Mouse (Mus musculus) c-Kit-negative CD71-positive TER-119-positive erythroid progenitor cells, embryonic 14.5 days (primary cell): ENCODE results near the gene Ppt1.
"Not testable (repeated sequence)": the region's sequence is repeated elsewhere in the genome, so short reads cannot be mapped to it uniquely, and the experiment has no call there.

ENCODE experiments used
- DNase-seq: peaks from one replicate; pipeline ENCODE4 v3.0.0-alpha.2; 2013; ENCODE audit warnings: low read depth, low spot score

Gene Ppt1

DNA sequence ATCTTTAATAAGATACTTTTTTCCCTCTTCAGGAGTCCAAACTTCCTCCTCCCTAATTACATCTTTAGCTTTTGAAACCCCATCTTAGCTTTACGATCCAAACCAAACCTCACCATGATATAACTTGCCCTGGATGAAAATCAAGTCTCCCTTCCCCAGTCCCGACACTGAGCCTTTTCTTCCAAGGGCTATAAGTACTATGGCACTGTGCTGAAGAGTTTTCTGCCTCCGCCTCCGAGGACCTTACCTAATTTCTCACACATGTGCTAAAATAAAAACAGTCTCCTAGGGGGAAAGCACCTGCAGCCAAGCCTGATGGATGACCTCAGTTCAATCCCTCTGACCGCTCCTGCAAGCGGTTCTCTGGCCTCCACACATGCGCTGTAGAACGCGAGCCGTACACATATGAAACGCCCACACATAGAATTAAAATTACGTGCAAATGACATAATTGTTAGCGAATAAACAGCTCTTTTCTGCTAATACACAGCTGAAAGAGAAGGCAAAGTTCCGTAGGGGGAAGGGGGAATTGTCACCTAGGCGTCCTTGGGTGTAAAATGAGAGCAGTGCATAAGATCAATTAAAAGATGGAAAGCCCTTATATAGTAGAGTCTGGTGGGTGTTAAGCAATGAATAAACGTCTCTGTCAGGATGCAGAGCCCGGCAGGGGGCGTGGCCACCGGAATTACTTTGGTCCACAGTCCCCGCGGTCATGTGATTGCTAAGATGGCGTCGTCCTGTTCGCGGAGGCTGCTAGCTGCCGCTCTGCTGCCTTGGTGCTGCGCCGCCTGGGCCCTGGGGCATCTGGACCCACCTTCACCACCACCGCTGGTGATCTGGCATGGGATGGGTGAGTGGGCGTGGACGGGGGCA is at the start of gene Ppt1:
Gene Ppt1, plus strand, starts transcription at position 713 of the 873 bp plus-strand sequence.
- DNase-seq, result peak; percentile 59

DNA sequence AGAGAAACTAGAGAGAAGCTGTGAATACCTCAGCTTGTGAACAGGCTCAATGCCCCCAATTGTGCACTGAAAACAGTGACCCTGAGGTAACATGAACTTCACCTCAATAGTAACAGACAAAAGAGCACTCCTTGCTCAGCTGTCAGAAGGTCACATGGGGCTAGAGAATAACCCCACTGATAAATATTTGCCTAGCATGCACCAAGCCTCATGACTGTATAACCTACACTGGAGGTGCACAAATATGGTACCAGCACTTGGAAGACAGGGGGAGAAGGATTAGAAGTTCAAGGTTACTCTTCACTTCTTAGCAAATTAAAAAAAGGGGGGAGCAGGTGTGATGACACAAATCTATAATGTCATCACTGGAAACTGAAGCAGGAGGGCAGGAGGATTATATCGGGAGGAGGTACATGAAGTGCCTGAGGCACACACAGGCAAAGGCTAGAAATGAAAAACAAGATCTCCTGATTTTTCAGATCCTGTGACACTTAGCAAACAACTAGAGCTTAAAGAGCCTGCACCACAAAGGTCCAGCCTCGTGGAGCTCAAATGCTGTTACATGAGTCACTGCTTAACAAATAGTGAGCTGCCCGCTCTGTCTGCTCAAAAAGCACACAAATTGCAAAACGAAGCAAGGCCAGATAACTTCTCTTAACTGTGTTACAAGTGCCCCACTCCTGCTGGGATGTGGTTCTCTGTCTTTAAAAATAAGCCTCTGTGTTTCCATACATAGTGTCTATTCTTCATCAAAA is 46.5 kb upstream of the Ppt1 start:
- no peak for DNase-seq

DNA sequence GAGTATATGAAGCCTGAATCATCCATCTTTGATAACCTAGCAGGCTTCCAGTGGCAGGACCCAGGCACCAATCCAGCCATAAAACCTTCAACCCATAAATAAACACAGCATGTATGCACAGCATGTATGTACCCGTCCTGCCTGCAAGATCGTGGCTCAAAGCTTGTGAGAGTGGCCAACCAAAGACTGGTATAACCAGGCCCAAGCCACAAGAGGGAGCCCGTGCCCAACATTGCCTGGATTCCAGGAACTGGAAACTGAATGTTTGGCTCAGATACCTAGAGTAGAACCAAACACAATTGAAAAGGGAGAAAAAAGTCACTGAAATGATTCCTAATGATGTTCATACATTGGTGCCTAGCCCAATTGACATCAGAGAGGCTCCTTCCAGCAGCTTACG is 27.9 kb upstream of the Ppt1 start:
- DNase-seq, result peak; percentile 6

DNA sequence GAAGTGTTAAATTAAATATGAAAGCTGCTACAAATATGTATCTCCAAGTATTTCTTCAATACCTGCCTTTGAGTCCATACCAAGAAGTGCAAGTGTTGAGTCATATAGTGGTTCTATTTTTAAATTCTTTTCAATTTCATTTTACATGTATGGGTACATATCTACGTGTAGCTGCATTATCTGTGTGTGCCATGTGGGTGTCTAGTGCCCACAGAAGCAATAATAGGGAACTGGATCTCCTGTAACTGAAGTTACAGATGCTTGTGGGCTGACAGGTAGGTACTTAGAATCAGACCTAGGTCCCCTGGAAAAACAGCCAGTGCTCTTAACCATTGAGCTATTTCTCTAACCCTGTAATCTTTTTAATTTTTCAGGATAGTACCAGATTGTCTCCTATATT is 24.9 kb upstream of the Ppt1 start:
- DNase-seq, result no peak

DNA sequence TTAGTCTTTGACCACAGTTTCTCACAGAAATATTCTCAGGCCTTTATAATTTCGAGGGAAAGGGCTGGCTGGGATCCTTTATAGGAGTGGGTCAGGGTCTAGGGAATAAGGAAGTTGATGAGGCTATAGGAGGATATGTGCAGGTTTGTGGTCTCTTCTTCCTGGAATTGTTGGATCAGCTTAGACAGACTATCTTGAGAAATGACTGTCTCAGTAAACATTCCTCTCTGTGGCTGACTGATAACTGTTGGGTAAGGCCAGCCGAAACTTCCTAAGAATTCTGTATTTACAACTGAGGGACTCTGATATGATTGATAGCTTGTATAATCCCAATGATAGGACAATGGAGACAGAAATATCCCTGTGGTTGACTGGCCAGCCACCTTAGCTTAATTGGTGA is 24.2 kb upstream of the Ppt1 start:
- DNase-seq, result no peak

DNA sequence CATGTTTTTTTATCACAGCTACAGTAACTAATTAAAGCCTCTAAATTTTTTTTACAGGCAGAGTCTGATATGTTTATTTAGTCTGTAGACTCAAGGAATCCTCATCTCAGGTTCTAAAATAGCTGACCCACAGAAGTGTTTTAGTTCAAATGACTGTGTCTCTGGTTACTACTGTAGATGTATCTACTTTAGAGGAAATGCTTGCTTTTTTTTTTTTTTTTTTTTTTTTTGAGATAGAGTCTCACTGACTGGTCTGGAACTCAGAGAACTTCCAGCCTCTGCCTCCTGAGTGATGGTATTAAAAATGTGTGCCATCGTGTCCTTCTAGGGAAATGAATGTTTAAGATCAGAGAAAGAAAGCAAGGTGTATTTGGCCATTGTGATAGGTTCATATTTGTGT is 19.8 kb upstream of the Ppt1 start:
- no peak for DNase-seq

DNA sequence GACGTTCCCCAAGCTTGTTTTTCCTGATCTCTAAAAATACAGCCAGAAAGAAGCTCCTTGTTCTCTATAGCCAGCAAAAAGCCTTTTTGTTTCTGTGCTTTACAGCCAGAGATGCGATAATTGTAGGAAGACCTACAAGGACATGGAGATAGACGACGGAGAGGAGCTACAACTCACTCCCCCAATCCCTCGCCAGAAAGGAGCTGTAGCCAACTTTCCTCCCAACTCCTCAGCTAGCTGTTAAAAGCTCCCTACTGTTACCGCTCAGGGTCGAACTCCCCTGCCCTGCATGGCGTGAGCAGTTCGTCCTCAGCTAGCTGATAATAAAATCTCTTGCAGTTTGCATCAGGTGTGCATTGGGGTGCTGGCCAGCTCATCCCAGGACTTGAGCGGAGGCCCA is 15.1 kb upstream of the Ppt1 start:
- not testable (repeated sequence) for DNase-seq

DNA sequence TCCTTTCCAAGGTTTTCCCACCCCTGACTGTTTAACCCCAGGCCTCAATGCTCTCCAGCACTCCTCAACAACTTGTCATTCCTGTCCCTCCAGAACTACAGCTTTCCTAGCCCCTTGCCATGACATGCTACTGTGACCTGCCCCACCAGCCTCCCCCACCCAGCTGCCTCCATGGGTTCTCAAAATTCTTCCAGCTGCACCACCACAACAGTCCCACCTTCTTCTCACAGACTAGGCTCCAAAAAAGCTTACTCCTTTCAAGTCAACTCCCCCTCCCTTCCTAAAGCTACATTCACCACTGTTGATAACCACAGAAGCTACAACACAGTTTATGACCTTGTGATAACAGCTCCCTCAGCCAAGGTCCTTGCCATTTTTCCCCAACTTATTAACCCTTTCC is 8.4 kb upstream of the Ppt1 start:
- no peak for DNase-seq

DNA sequence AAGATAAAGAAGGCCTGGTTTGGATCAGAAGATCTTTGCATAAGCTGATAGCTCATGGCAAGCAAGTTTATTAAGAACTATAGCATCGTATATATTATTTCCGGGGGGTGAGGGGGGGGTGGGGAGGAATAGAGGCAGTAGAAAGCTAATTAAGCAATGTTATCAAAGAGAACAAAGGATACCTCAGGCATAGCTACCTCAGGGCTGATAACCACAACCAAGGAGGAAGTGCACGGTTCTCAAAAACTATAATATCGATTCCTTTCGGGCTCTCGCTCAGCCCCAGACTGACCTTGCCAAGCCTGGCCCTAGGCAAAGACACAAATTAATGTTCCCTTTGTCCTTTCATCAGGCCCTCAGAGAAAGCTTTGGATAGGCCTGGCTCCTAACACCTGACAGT is 6.7 kb upstream of the Ppt1 start:
- DNase-seq, result no peak

DNA sequence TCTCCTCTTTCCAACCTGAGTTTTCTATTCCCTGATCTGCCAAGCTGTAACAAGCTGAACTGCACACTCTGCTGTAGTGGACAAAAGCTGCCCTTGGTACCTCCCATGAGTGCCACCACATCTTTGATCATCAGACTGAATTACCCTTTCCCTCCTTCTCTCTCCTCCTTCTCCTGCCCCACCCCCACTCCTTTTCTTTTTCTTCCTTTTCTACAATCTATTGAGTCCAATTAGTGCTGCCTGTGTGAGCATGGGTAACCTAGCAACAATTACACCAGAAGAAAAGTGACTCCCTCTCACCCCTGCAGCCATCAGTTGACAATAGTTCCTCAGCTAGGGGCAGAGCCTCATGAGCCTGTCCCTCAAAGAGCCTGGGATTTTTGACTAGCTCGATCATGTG is 4.2 kb upstream of the Ppt1 start:
- no peak for DNase-seq

DNA sequence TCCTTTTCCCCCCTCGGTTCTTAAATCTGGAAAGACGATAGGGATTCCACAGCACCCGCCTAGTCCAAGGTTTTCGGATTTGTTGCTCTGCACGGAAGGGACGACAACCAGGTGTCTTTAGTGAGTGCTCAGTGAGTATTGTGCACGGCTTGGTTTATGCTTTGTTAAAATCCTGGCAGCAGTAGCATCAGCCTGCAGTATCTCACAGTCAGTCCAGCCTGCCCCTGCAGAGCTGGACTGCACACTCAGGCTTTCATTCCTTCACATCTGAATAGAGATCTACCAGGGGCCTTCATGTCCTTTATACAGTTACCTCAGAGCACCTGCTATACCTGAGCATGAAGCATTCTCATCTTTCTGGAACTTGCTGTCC is 347 bp downstream of the Ppt1 start:
- no peak for DNase-seq

DNA sequence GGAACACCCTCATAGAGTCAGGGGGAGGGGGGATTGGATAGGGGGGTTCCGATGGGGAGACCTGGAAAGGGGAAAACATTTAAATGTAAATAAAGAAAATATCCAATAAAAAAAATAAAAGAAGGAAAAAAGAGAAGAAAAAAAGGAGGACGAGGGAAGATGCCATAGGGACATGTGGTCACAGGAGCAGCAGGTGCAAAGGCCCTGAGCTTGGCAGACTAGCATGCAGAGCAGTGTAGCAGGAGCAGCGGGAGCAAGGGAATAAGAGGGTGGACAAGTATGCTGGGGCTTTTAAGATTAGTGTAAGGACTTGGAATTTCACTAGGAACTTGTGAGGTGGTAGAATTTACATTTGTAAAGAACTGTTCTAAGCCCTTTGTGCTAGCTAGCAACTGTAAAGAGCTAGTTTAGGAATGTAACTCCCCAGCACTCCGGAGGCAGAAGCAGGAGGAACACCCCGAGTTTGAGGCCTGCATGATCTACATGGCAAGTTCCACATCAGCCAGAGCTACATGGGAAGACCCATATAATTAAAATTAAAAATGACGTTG is 1.2 kb downstream of the Ppt1 start:
- DNase-seq, result no peak

DNA sequence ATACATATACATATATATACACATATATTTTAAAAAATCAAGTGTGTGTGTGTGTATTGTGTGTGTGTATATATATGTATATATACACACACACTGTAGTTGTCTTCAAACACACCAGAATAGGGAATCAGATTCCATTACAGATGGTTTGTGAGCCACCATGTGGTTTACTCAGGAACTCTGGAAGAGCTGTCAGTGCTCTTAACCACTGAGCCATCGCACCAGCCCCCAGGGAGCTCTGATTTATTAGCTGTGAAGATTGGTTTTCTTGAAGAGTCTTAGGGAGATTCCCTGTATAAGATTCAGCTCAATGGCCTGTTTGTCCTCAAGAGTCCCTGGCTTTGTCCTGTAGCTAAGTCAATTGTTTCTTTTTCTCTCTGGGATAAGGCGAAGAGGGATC is 2.0 kb downstream of the Ppt1 start:
- no peak for DNase-seq

DNA sequence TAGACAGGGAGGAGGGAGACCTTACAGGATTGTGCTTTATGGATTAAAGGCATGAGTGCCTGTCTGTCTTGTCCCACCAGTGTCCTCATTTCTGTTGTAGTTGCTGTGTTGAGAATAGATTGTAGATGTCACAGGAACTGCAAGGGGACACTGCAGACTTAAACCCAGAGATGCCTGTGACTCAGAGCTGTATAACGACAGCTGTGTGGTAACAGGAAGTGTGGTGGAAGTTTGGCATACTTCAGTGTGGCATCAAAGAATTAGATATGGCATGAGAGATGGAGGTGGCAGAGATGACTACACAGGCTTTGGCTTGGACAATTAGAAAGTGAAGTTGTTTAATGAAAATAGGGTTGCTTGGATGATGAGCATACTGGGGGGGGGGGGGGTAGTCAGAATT is 2.4 kb downstream of the Ppt1 start:
- DNase-seq, result no peak

DNA sequence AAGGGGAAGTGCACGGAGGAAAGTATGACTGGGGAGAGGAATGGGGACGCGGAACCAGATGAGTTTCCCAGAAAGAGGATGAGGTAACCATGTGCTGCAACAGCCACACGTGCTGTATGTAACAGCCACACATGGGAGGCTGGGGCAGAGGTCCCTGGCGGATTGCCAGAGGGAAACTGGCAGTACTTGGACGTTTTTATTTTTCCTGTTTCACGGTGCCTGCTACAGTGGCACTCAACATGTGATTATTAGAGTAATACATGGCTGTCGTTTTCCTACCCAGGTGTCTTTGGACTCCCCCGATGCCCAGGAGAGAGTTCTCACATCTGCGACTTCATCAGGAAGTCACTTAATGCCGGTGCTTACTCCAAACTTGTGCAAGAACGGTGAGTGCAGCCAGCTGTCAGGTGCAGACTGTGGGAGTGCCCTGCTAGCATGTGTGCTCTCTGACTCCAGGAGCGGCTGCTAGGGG is 12.1 kb downstream of the Ppt1 start:
- DNase-seq, result no peak

DNA sequence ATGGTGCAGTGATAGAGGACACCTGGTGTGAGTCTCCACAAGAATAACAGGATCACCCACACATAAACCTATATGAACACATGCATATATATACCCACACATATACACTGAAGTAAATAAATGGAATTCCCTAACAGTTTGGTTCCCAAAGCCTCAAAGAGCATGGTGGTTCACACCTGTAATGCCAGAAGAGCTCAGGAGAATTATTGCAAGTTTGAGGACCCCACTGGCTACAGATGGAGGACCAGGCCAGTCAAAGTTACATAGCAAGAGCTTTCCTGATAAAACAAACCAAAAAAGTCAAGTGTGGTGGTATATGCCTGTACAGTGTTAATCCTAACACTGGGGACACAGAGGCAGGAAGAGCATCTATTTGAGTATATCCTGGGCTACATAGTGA is 15.5 kb downstream of the Ppt1 start:
- no peak for DNase-seq

DNA sequence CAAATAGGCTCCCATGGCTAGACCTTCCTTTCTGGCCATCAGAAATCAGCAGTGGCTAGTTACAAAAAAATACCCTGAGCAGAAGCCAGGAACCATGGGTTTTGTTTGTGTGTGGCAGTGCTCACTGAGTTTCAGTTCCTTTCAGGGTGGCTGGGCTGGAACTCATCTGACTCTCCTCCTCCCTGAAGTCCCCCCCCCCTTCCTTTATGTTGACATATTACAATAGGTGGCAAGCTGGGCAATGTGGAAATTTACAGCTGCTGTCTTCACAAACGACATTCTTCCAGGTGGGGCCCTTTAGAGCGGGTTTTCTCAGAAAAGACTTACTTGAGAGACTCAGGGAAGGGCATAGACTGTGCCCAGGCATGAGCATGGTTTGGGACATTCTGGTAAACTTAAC is 17.6 kb downstream of the Ppt1 start:
- DNase-seq, result no peak

DNA sequence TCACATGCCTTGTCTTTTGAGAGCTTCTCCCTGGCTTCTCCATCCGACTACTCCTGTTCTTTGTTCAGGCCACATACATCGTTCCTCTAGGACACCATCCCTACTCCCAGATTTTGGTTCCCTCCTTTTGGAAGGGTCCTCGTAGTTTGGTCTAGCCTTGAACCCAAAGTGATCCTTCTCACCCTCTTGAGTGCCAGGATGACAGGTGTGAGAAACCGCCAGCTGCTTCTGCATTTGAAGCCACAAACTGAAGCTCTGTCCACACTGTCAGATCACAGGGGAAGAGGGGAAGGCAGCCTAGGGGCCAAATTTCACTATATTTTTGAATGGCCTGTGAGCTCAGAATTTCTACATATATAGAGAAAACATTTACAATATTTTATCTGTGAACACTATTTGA is 18.7 kb downstream of the Ppt1 start:
- no peak for DNase-seq

DNA sequence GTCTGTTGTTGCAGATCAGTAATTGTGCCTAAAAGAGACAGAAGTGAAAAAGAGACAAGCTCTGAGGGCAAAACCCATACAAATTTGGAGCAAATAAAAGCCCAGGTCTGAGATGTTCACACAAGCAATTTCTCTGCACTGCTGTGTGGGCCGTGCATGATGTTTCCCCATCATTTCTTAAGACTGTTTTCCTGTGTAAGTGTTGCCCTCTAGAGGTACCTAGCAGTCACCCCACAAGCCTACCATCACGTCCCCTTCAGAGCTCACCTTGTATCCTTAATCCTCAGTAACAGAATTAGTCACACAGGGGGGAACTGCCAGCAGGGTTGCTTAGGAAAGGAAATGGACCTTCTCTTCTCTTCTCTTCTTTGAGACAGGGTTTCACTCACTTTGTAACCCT is 21.9 kb downstream of the Ppt1 start:
- no peak for DNase-seq

DNA sequence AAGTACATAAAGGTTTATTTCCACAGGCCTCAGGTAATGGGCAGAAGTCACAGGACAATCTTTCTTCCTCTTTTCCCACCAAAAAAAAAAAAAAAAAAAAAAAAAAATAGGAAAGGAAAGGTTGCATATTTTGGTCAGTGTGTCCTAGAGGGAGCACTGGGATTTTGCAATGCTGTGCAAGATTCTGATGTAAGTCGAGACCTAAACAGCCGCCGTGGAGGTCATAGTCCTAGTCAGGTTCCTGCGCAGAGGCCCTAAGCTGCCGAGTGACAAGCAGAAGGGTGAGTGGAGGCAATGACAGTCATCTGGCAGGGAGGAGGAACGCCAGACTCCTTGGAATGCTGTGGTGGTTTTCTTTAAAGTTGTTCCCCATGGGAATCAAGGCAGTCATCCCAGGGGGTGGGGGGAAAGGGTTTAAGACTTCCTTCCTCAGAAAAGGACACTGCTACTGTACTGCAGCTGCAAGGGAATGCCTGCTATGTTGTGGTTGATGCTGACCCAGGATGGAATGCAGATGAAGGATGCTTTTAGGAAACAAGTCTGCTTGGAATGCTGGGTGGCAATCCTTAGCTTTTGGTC is 23.1 kb downstream of the Ppt1 start:
- no peak for DNase-seq

DNA sequence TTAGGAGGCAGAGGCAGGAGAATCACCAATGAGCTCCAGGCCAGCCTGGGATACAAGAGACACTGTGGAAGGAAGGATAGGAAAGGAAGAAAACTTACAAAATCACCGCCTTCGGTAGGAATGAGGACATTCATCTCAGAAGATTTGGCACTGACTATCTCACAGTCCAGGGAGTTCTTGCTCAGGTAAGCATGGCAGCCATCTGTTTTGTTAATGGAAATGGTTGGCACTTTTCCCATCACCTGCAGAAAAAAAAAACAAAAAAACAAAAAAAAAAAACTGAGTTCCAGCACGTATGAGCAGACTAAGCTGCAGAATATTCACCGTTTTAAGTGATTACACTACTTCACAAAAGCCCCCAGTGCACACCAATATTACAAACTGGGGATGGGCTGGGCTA is 25.8 kb downstream of the Ppt1 start:
- no peak for DNase-seq

DNA sequence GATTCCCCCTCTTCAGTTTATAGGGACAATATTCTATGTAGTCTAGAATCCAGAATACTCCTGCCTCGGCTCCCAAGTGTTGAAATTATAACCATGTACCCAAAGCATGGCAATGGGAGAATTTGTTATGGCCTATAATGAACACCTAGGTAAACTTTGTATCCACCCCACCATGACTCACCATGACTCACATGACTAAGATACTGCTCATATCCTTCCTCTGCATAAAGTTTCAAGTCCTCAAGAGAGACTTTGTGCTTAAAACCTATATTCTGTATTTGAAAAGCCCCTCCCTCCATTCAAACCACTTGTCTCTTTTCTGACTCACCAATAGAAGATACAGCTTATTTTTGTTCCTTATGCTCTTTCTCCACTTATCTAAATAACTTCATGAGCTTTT is 32.0 kb downstream of the Ppt1 start:
- DNase-seq, result no peak
